Mouse (Mus musculus) kidney, postnatal 0 days (tissue): ENCODE data around the gene Ezr. TPM values are rescaled to one million over a fixed set of nuclear protein-coding genes. Genes with fewer than 3 reads are reported as not detected.

Experiments used
- ATAC-seq: fragments of 200-750 bp; cut with Nextera tagmentation; replicated peaks from 2 replicates; pipeline ENCODE4 v1.8.0; 2017; ENCODE audit warnings: low read depth, moderate number of reproducible peaks, moderate TSS enrichment, moderate library complexity; ENCODE audit not compliant: low FRiP score
- DNase-seq: peaks from one replicate; pipeline ENCODE4 v3.0.0-alpha.2; 2016; ENCODE audit warnings: low spot score
- H3K27ac ChIP-seq: fragments of 300-500 bp; sonication (generic); 2 replicates; pipeline ENCODE4 v1.5.1; 2014; ENCODE audit warnings: mild to moderate bottlenecking
- H3K27me3 ChIP-seq: fragments of 300-500 bp; sonication (generic); 2 replicates; pipeline ENCODE4 v1.6.1; 2014; ENCODE audit warnings: low read length, mixed read lengths; ENCODE audit not compliant: insufficient read depth
- H3K36me3 ChIP-seq: fragments of 300-500 bp; sonication (generic); 2 replicates; pipeline ENCODE4 v1.6.1; 2014; ENCODE audit warnings: low read length, mixed read lengths; ENCODE audit not compliant: insufficient read depth
- H3K4me1 ChIP-seq: fragments of 300-500 bp; sonication (generic); replicated peaks from 2 replicates; pipeline ENCODE4 v1.6.1; 2014; ENCODE audit warnings: antibody characterized with exemption, low read length, mixed read lengths; ENCODE audit not compliant: insufficient read depth
- H3K4me2 ChIP-seq: fragments of 300-500 bp; sonication (generic); 2 replicates; pipeline ENCODE4 v1.6.1; 2014; ENCODE audit warnings: mild to moderate bottlenecking, low read length, moderate library complexity, mixed read lengths
- H3K4me3 ChIP-seq: fragments of 300-500 bp; sonication (generic); replicated peaks from 2 replicates; pipeline ENCODE4 v1.5.1; 2014; ENCODE audit warnings: low read depth, low read length
- H3K9ac ChIP-seq: fragments of 300-500 bp; sonication (generic); 2 replicates; pipeline ENCODE4 v1.6.1; 2014; ENCODE audit warnings: low read depth, low read length
- H3K9me3 ChIP-seq: fragments of 300-500 bp; sonication (generic); replicated peaks from 2 replicates; pipeline ENCODE4 v1.6.1; 2016; ENCODE audit warnings: low read length, inconsistent platforms, mixed read lengths
- CTCF ChIP-seq: IDR thresholded peaks from 2 replicates; pipeline ENCODE4 v1.5.1; 2016; ENCODE audit warnings: antibody characterized with exemption, low read depth, mild to moderate bottlenecking, moderate library complexity
- WGBS: fragments of 180-500 bp; shearing (Covaris S2); extraction: QIAGEN DNeasy Blood & Tissue Kit; methylation state at CpG from one replicate; pipeline ENCODE4 v1.1.7; 2014; 5-methylcytosine and 5-hydroxymethylcytosine counted together
- polyA plus RNA-seq: library from polyadenylated mRNA; unstranded; fragments of >200 nt; fragmentation: Nextera tagmentation; extraction: Ambion mirVana; gene quantifications from 2 replicates; pipeline ENCODE4 v1.2.1, GENCODE M21; 2015

Gene Ezr
- polyA plus RNA-seq, 1 experiment from 2014 or later: 281 TPM

- Histone ChIP-seq H3K9me3 (no peaks in the 10 kb centered on the region), H3K4me3 (no peak overlapping the region), H3K4me2 (no peak overlapping the region), H3K27ac (no peak overlapping the region), H3K4me1 (peaks cover 8% of the 10 kb centered on the region; the same call in 1 of the 2 replicates), H3K27me3 (no peaks in the 10 kb centered on the region), H3K36me3 (peaks cover 27% of the 10 kb centered on the region), H3K9ac (no peak overlapping the region)
- no peak for TF ChIP-seq CTCF
- 63% methylated on average over 8 of the region's 8 CpGs for WGBS
- ATAC-seq (no peak), DNase-seq (no peak)
Observed at GRCm38 (mm10) chr17:6758845-6759244, 23.7 kb downstream of the Ezr start.

GRCm38 (mm10) chr17:6757902-6758301 is 24.7 kb downstream of the Ezr start:
- H3K36me3 ChIP-seq: peaks cover 32% of the 10 kb centered on the region
- no peak for ATAC-seq
- H3K4me1 ChIP-seq: 0 out of 2 replicates have a peak, but pooled peaks cover 3% of the 10 kb centered on the region
- no peak overlapping the region for H3K4me3 ChIP-seq
- H3K27ac ChIP-seq: no peak overlapping the region
- DNase-seq: no peak
- no peaks in the 10 kb centered on the region for H3K9me3 ChIP-seq
- no peak for TF ChIP-seq CTCF
- no peak overlapping the region for H3K4me2 ChIP-seq
- WGBS: 83% methylated on average over 16 of the region's 16 CpGs
- no peak overlapping the region for H3K9ac ChIP-seq
- no peaks in the 10 kb centered on the region for H3K27me3 ChIP-seq

GRCm38 (mm10) chr17:6755873-6756272 is 26.7 kb downstream of the Ezr start:
- Histone ChIP-seq H3K27ac (peak overlapping the region; percentile 76), H3K9me3 (no peaks in the 10 kb centered on the region), H3K4me2 (no peak overlapping the region), H3K36me3 (peaks cover 46% of the 10 kb centered on the region), H3K4me1 (0 out of 2 replicates have a peak, but pooled peaks cover 3% of the 10 kb centered on the region), H3K9ac (no peak overlapping the region), H3K27me3 (no peaks in the 10 kb centered on the region), H3K4me3 (no peak overlapping the region)
- DNase-seq: no peak
- ATAC-seq: peak; percentile 26; the same call in 1 of the 2 replicates
- 64% methylated on average over 8 of the region's 8 CpGs for WGBS
- no peak for TF ChIP-seq CTCF

GRCm38 (mm10) chr17:6755176-6755575 is 27.4 kb downstream of the Ezr start:
- Histone ChIP-seq H3K4me2 (no peak overlapping the region), H3K27me3 (no peaks in the 10 kb centered on the region), H3K27ac (peak overlapping the region; percentile 76), H3K4me3 (no peak overlapping the region), H3K9ac (no peak overlapping the region), H3K9me3 (no peaks in the 10 kb centered on the region), H3K36me3 (peaks cover 53% of the 10 kb centered on the region), H3K4me1 (0 out of 2 replicates have a peak, but pooled peaks cover 3% of the 10 kb centered on the region)
- no peak for DNase-seq
- no peak for TF ChIP-seq CTCF
- ATAC-seq: no peak
- 50% methylated on average over 9 of the region's 9 CpGs for WGBS

- H3K4me3 ChIP-seq: no peak overlapping the region
- no peak overlapping the region for H3K4me2 ChIP-seq
- H3K9me3 ChIP-seq: no peaks in the 10 kb centered on the region
- TF ChIP-seq CTCF: no peak
- DNase-seq (no peak), ATAC-seq (no peak)
- no peaks in the 10 kb centered on the region for H3K27me3 ChIP-seq
- 52% methylated on average over 7 of the region's 7 CpGs for WGBS
- H3K36me3 ChIP-seq: peaks cover 41% of the 10 kb centered on the region
- H3K4me1 ChIP-seq: peaks cover 13% of the 10 kb centered on the region; the same call in 1 of the 2 replicates
- no peak overlapping the region for H3K9ac ChIP-seq
- H3K27ac ChIP-seq: no peak overlapping the region
Observed at GRCm38 (mm10) chr17:6752375-6752774, 30.2 kb downstream of the Ezr start.

GRCm38 (mm10) chr17:6751221-6751859 is 31.2 kb downstream of the Ezr start:
- Histone ChIP-seq H3K4me1 (peaks cover 13% of the 10 kb centered on the region; the same call in 1 of the 2 replicates), H3K9me3 (no peaks in the 10 kb centered on the region), H3K4me2 (no peak overlapping the region), H3K36me3 (peaks cover 38% of the 10 kb centered on the region), H3K27me3 (no peaks in the 10 kb centered on the region), H3K9ac (no peak overlapping the region), H3K4me3 (no peak overlapping the region), H3K27ac (peak overlapping the region; percentile 48)
- TF ChIP-seq CTCF: no peak
- 65% methylated on average over 11 of the region's 11 CpGs for WGBS
- DNase-seq (no peak), ATAC-seq (no peak)
